Mouse (Mus musculus): ENCODE measurements around the gene Gsc2.
"Not testable (repeated sequence)": the region's sequence is repeated elsewhere in the genome, so short reads cannot be mapped to it uniquely, and the experiment has no call there.

Gene Gsc2

GRCm38 (mm10) chr16:17914307-17915249, at the start of gene Gsc2:
TSS of gene Gsc2 (minus strand) at chr16:17915059.
- DNase-seq, result peak; percentile 44 to 47

- no peak for DNase-seq
Observed at GRCm38 (mm10) chr16:17962091-17962490, 47.2 kb upstream of the Gsc2 start.

- DNase-seq, result not testable (repeated sequence)
Observed at GRCm38 (mm10) chr16:17956052-17956638, 41.3 kb upstream of the Gsc2 start.

- no peak for DNase-seq
Observed at GRCm38 (mm10) chr16:17951618-17952017, 36.8 kb upstream of the Gsc2 start.

GRCm38 (mm10) chr16:17950068-17950467, 35.2 kb upstream of the Gsc2 start:
- no peak for DNase-seq

- DNase-seq, result no peak
Observed at GRCm38 (mm10) chr16:17949421-17949877, 34.6 kb upstream of the Gsc2 start.

- DNase-seq, result no peak
Observed at GRCm38 (mm10) chr16:17945081-17945831, 30.4 kb upstream of the Gsc2 start.

- DNase-seq, result no peak
Observed at GRCm38 (mm10) chr16:17943466-17943865, 28.6 kb upstream of the Gsc2 start.

- DNase-seq, result no peak
Observed at GRCm38 (mm10) chr16:17939255-17939751, 24.4 kb upstream of the Gsc2 start.

GRCm38 (mm10) chr16:17938821-17939220, 24.0 kb upstream of the Gsc2 start:
- DNase-seq, result peak; percentile 80 to 82

GRCm38 (mm10) chr16:17938187-17938586, 23.3 kb upstream of the Gsc2 start:
- DNase-seq, result no peak

- DNase-seq, result no peak
Observed at GRCm38 (mm10) chr16:17936776-17937175, 21.9 kb upstream of the Gsc2 start.

- DNase-seq, result peak in 1 of 2 experiments; percentile 26
Observed at GRCm38 (mm10) chr16:17934445-17934910, 19.6 kb upstream of the Gsc2 start.

GRCm38 (mm10) chr16:17933594-17934444, 19.0 kb upstream of the Gsc2 start:
- no peak for DNase-seq

- DNase-seq, result no peak
Observed at GRCm38 (mm10) chr16:17931906-17932460, 17.1 kb upstream of the Gsc2 start.

- DNase-seq, result no peak
Observed at GRCm38 (mm10) chr16:17929631-17930030, 14.8 kb upstream of the Gsc2 start.

- no peak for DNase-seq
Observed at GRCm38 (mm10) chr16:17929211-17929610, 14.4 kb upstream of the Gsc2 start.

GRCm38 (mm10) chr16:17928627-17929104, 13.8 kb upstream of the Gsc2 start:
- peak; percentile 85 to 88 for DNase-seq

GRCm38 (mm10) chr16:17928087-17928580, 13.3 kb upstream of the Gsc2 start, which contains the start of gene Slc25a1:
TSS of gene Slc25a1 (minus strand) at chr16:17928219.
- DNase-seq, result peak; percentile 60 to 63

- peak; percentile 45 to 57 for DNase-seq
Observed at GRCm38 (mm10) chr16:17927351-17928082, 12.7 kb upstream of the Gsc2 start.
